Mouse (Mus musculus): ENCODE measurements at regions not wholly inside any gene's neighbourhood (a gene's known extent, or its start where the extent isn't known, plus 50 kb on each side); places are given as distances from the start of the nearest gene placed in this dataset.
"Not testable (repeated sequence)": the region's sequence is repeated elsewhere in the genome, so short reads cannot be mapped to it uniquely, and the experiment has no call there.

DNA sequence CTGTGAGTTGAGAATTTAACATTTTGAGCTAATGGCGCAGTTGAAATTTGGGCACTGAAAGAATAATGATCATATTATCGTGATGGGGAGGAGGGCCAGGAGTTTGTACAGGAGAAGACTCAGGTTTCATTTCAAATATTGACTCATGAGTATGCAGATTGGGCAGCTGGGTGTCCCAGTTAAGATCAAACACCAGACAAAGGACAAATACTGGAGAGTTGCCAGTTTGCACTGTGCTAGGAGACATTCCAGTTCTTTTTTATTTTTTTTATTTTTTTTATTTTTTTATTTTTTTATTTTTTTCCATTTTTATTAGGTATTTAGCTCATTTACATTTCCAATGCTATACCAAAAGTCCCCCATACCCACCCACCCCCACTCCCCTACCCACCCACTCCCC lies 411.2 kb upstream of the Api5 start:
- H3K4me3 ChIP-seq (replicated peaks); H3K9ac ChIP-seq; H3K4me2 ChIP-seq; H3K9me3 ChIP-seq; H3K36me3 ChIP-seq; H3K4me1 ChIP-seq; H3K27me3 ChIP-seq (replicated peaks); H3K27ac ChIP-seq: not testable (repeated sequence)
- WGBS, result 69% methylated on average over 2 of the region's 2 CpGs
- 0 out of 2 replicates have a peak, but pooled peaks have one; percentile 65 for ATAC-seq (ENCODE audit: insufficient read depth, low FRiP score, low read depth)

GRCm38 (mm10) chr2:94846394-94846793 lies 408.5 kb upstream of the Api5 start:
- no peak overlapping the region for H3K4me2 ChIP-seq
- ATAC-seq (ENCODE audit: insufficient read depth, low FRiP score, low read depth), result no peak
- H3K9ac ChIP-seq, result no peak overlapping the region
- H3K4me1 ChIP-seq, result no peaks in the 10 kb centered on the region
- no peak overlapping the region for H3K4me3 ChIP-seq (replicated peaks)
- no peaks in the 10 kb centered on the region for H3K9me3 ChIP-seq
- no peaks in the 10 kb centered on the region for H3K27me3 ChIP-seq (replicated peaks)
- no peaks in the 10 kb centered on the region for H3K36me3 ChIP-seq
- no peak overlapping the region for H3K27ac ChIP-seq
- 53% methylated on average over 3 of the region's 3 CpGs for WGBS

Measured in stomach, embryonic 15.5 days (tissue).